Mouse (Mus musculus): Measurements from ENCODE around the gene Hmbs. TPM values are rescaled to one million over a fixed set of nuclear protein-coding genes. Genes with fewer than 3 reads are reported as not detected.
A peak's percentile ranks its signal among the peaks of the same experiment; 100 is the strongest.

The Hmbs gene
- polyA plus RNA-seq, 1 experiment: 27.7 TPM

GRCm38 (mm10) chr9:44318076-44318825 lies 25.8 kb downstream of the Hmbs start:
- WGBS: 39% methylated on average over 5 of the region's 5 CpGs
- TF ChIP-seq CTCF (IDR thresholded peaks at IDR 0.05; ENCODE audit: insufficient read depth, low read length) (no peak), POLR2A (IDR thresholded peaks at IDR 0.05; ENCODE audit: borderline replicate concordance, extremely low read depth, low read depth, low read length) (no peak)
- H3K4me3 ChIP-seq (replicated peaks; ENCODE audit: extremely low read depth, low read depth, low read length): peak overlapping the region; percentile 34
- peaks cover 16% of the 10 kb centered on the region for H3K4me1 ChIP-seq (ENCODE audit: control insufficient read depth, insufficient read depth, low read length)
- no peak for DNase-seq

GRCm38 (mm10) chr9:44317452-44317851 lies 26.6 kb downstream of the Hmbs start:
- DNase-seq: no peak
- TF ChIP-seq CTCF (IDR thresholded peaks at IDR 0.05; ENCODE audit: insufficient read depth, low read length) (no peak), POLR2A (IDR thresholded peaks at IDR 0.05; ENCODE audit: borderline replicate concordance, extremely low read depth, low read depth, low read length) (no peak)
- peaks cover 16% of the 10 kb centered on the region for H3K4me1 ChIP-seq (ENCODE audit: control insufficient read depth, insufficient read depth, low read length)
- 82% methylated on average over 4 of the region's 4 CpGs for WGBS
- H3K4me3 ChIP-seq (replicated peaks; ENCODE audit: extremely low read depth, low read depth, low read length): no peak overlapping the region

DNA sequence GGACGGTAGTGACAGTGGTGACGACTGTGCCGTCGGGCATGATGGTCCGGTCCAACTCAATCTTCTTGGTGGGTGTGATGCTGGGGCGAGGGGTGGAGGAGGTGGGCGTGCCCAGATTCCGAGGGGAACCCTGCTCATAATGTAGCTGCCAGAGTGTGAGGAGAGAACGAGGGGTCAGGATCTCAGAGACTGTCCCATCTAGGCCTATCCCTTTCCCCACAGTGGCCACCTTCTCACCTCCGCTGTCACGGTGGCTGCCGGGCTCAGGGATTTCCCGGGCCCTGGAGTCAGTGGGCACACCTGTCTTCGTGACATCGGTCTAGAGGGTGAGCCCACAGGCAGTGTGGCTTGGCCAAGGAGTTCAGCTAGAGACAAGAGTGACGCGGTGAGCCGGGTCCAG lies 29.1 kb downstream of the Hmbs start:
- no peak for DNase-seq
- WGBS: 91% methylated on average over 18 of the region's 18 CpGs
- no peak overlapping the region for H3K4me3 ChIP-seq (replicated peaks; ENCODE audit: extremely low read depth, low read depth, low read length)
- peaks cover 11% of the 10 kb centered on the region for H3K4me1 ChIP-seq (ENCODE audit: control insufficient read depth, insufficient read depth, low read length)
- TF ChIP-seq CTCF (IDR thresholded peaks at IDR 0.05; ENCODE audit: insufficient read depth, low read length) (no peak), POLR2A (IDR thresholded peaks at IDR 0.05; ENCODE audit: borderline replicate concordance, extremely low read depth, low read depth, low read length) (no peak)

DNA sequence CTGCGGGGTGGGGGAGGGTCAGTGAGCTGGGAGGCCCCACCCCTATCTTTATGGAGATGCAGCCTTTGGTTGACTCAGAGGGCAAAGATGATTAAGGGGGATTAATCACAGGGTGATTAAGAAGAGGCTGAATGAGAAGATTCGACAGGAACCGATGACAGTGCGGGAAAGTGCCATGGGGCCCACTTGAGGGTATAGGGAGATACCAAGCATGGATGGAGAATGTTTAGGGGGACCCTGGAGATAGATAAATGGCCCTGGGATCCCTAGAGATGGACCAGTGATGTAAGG lies 29.8 kb downstream of the Hmbs start:
- TF ChIP-seq CTCF (IDR thresholded peaks at IDR 0.05; ENCODE audit: insufficient read depth, low read length): no peak
- TF ChIP-seq POLR2A (IDR thresholded peaks at IDR 0.05; ENCODE audit: borderline replicate concordance, extremely low read depth, low read depth, low read length): no peak
- WGBS: 84% methylated on average over 4 of the region's 4 CpGs
- DNase-seq: no peak
- Histone ChIP-seq H3K4me1 (ENCODE audit: control insufficient read depth, insufficient read depth, low read length) (peaks cover 11% of the 10 kb centered on the region), H3K4me3 (replicated peaks; ENCODE audit: extremely low read depth, low read depth, low read length) (no peak overlapping the region)

GRCm38 (mm10) chr9:44313476-44314256 lies 30.4 kb downstream of the Hmbs start:
- Histone ChIP-seq H3K4me3 (replicated peaks; ENCODE audit: extremely low read depth, low read depth, low read length) (no peak overlapping the region), H3K4me1 (ENCODE audit: control insufficient read depth, insufficient read depth, low read length) (peaks cover 10% of the 10 kb centered on the region)
- WGBS: 82% methylated on average over 19 of the region's 19 CpGs
- DNase-seq: no peak
- no peak for TF ChIP-seq POLR2A (IDR thresholded peaks at IDR 0.05; ENCODE audit: borderline replicate concordance, extremely low read depth, low read depth, low read length)
- TF ChIP-seq CTCF (IDR thresholded peaks at IDR 0.05; ENCODE audit: insufficient read depth, low read length): no peak

DNA sequence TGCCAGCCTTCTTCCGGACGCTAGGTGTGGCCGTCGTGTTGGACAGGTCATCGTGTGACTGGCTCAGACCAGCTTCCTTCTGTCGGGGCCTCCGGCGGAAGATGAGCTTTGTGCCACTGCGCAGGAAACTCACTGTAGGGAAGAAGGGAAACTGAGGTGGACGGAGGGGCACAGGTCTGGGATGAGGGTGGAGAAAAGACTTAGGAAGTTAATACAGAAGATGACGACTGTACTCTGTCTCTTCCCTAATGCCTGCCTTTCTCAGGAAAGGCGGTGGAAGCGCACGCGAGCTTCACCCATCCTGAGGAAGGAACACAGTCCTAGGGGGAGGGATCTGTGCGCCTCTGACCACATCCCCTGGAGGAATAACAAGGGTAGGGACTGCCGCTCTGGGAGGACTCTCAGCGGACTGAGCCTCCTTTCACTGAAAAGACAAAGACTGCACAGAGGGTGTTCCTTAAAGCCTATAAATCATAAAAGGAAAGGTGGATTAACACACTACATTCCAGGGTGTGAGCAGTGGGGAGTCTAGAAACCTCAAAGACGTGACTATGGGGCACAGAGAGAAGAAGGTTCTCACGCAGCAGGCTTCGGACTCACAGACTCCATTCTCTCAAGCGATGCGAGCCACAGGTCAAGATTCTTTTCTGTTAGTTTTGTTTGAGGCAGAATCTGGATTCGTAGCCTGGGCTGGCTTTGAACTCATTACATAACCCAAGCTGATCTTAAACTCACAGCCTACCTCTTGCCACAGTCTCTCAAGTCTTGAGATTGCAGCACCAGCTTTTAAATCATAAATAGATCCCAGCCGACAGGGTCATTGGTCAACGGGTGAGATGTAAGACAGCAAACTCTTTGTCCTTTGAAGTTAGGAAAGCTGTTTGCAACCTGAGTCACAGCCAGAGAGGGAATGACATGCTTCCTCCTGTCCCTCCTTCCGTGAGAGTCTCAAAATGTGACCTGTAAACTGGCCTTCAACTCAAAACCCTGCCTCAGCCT lies 32.6 kb downstream of the Hmbs start:
- DNase-seq: peak; percentile 27
- 32% methylated on average over 27 of the region's 27 CpGs for WGBS
- TF ChIP-seq POLR2A (IDR thresholded peaks at IDR 0.05; ENCODE audit: borderline replicate concordance, extremely low read depth, low read depth, low read length) (peak; percentile 60), CTCF (IDR thresholded peaks at IDR 0.05; ENCODE audit: insufficient read depth, low read length) (no peak)
- H3K4me3 ChIP-seq (replicated peaks; ENCODE audit: extremely low read depth, low read depth, low read length): peak overlapping the region; percentile 50
- no peaks in the 10 kb centered on the region for H3K4me1 ChIP-seq (ENCODE audit: control insufficient read depth, insufficient read depth, low read length)

DNA sequence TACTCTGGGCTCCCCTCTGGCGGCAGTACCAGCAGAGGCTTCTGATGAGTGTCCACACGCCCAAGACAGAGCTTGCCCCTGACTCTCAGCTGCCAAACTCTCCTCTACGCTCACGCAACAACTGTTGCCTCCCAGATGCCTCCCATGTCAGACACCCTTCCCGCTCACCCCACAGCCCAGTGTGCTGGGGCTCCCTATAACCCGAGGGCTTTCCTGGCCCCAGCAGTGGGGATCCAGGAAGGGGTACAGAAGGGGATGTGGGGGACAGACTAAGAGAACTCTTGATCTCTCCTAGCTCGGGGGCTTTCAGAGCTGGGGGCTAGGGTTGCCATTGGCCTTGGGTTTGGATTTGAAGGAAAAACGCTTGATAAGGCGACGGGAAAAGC lies 33.3 kb downstream of the Hmbs start:
- H3K4me1 ChIP-seq (ENCODE audit: control insufficient read depth, insufficient read depth, low read length): no peaks in the 10 kb centered on the region
- WGBS: 49% methylated on average over 10 of the region's 10 CpGs
- TF ChIP-seq POLR2A (IDR thresholded peaks at IDR 0.05; ENCODE audit: borderline replicate concordance, extremely low read depth, low read depth, low read length): no peak
- TF ChIP-seq CTCF (IDR thresholded peaks at IDR 0.05; ENCODE audit: insufficient read depth, low read length): no peak
- peak overlapping the region; percentile 50 for H3K4me3 ChIP-seq (replicated peaks; ENCODE audit: extremely low read depth, low read depth, low read length)
- DNase-seq: no peak

GRCm38 (mm10) chr9:44309756-44310155 lies 34.3 kb downstream of the Hmbs start:
- Histone ChIP-seq H3K4me3 (replicated peaks; ENCODE audit: extremely low read depth, low read depth, low read length) (no peak overlapping the region), H3K4me1 (ENCODE audit: control insufficient read depth, insufficient read depth, low read length) (no peaks in the 10 kb centered on the region)
- no peak for DNase-seq
- no peak for TF ChIP-seq CTCF (IDR thresholded peaks at IDR 0.05; ENCODE audit: insufficient read depth, low read length)
- TF ChIP-seq POLR2A (IDR thresholded peaks at IDR 0.05; ENCODE audit: borderline replicate concordance, extremely low read depth, low read depth, low read length): no peak
- 72% methylated on average over 3 of the region's 3 CpGs for WGBS

- 78% methylated on average over 2 of the region's 2 CpGs for WGBS
- Histone ChIP-seq H3K4me1 (ENCODE audit: control insufficient read depth, insufficient read depth, low read length) (no peaks in the 10 kb centered on the region; the same call in 1 of the 2 replicates), H3K4me3 (replicated peaks; ENCODE audit: extremely low read depth, low read depth, low read length) (no peak overlapping the region)
- DNase-seq: no peak
- no peak for TF ChIP-seq CTCF (IDR thresholded peaks at IDR 0.05; ENCODE audit: insufficient read depth, low read length)
- TF ChIP-seq POLR2A (IDR thresholded peaks at IDR 0.05; ENCODE audit: borderline replicate concordance, extremely low read depth, low read depth, low read length): no peak
Observed at GRCm38 (mm10) chr9:44307248-44307647, 36.8 kb downstream of the Hmbs start.
